Mouse (Mus musculus) adrenal gland, adult (tissue): ENCODE measurements around the gene Rbm6.

Experiments used
- DNase-seq, 2 experiments: peaks; one replicate each; pipeline ENCODE4 v3.0.0; 2022 to 2023; ENCODE audit warnings: low spot score in 1 of 2; ENCODE audit not compliant: inconsistent age in 2 of 2

The Rbm6 gene

GRCm38 (mm10) chr9:107759593-107759992, 113.4 kb downstream of the Rbm6 start:
- no peak for DNase-seq

- DNase-seq, result no peak
Measured at GRCm38 (mm10) chr9:107750378-107750777, 122.7 kb downstream of the Rbm6 start.

GRCm38 (mm10) chr9:107748063-107748462, 125.0 kb downstream of the Rbm6 start:
- no peak for DNase-seq

GRCm38 (mm10) chr9:107747310-107747709, 125.7 kb downstream of the Rbm6 start:
- DNase-seq, result no peak

- no peak for DNase-seq
Measured at GRCm38 (mm10) chr9:107746679-107747078, 126.4 kb downstream of the Rbm6 start.

GRCm38 (mm10) chr9:107744061-107744460, 129.0 kb downstream of the Rbm6 start:
- DNase-seq, result no peak

GRCm38 (mm10) chr9:107738841-107739202, 134.2 kb downstream of the Rbm6 start:
- peak; percentile 39 to 79 for DNase-seq

GRCm38 (mm10) chr9:107738020-107738840, 134.8 kb downstream of the Rbm6 start:
- DNase-seq, result peak; percentile 85 to 96

- DNase-seq, result peak in 1 of 2 experiments; percentile 48
Measured at GRCm38 (mm10) chr9:107736185-107736485, 136.9 kb downstream of the Rbm6 start.

- DNase-seq, result no peak
Measured at GRCm38 (mm10) chr9:107735356-107736184, 137.5 kb downstream of the Rbm6 start.

GRCm38 (mm10) chr9:107734567-107734971, 138.5 kb downstream of the Rbm6 start:
- DNase-seq, result no peak

- no peak for DNase-seq
Measured at GRCm38 (mm10) chr9:107729709-107730108, 143.3 kb downstream of the Rbm6 start.

GRCm38 (mm10) chr9:107728919-107729670, 143.9 kb downstream of the Rbm6 start:
- DNase-seq, result no peak

GRCm38 (mm10) chr9:107727041-107727440, 146.0 kb downstream of the Rbm6 start:
- DNase-seq, result no peak

GRCm38 (mm10) chr9:107724796-107725195, 148.2 kb downstream of the Rbm6 start:
- peak; percentile 26 to 81 for DNase-seq

- peak; percentile 79 to 91 for DNase-seq
Measured at GRCm38 (mm10) chr9:107723794-107724531, 149.1 kb downstream of the Rbm6 start.
